Mouse (Mus musculus): Measurements from ENCODE around the gene Skor1.

Gene Skor1

DNA sequence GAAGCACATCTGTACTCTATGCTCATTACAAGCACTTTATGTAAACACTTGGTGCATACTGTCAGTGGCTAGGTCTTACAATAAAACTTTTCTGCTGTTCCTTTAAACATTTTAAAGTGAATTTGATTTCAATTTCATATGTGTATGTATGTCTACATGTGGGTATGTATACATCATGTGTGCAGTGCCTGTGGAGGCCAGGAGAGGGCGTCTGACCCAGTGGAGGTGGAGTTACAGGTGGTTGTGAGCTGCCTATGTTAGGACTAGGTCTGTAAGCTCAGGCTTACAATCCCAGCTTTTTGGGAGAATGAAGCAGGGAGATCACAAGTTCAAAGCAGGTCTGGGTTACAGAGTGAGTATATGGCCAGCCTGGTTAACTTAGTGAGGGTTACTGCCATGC is 20.4 kb upstream of the Skor1 start:
- no peak for TF ChIP-seq GATA4 (IDR thresholded peaks at IDR 0.05; ENCODE audit: insufficient replicate concordance, low read length)

DNA sequence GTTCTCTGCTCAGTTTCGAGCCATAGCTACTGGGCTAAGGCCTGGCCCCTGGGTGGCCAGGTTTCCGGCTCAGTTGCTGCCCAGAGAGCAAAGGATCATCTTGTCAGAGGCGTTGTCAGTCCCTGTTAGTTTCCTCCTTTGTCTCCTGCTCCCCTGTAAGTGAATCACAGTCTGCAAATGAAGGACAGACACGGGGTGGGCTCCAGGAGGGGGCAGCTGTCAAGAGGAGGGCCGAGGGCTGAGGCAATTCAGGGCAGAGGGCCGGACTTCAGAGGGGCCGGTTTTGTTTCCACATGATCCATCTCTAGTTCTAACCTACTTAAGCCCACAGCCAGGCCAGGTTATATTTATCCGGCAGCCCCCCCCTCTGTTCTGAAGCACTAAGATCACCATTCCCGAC is 16.3 kb upstream of the Skor1 start:
- TF ChIP-seq GATA4 (IDR thresholded peaks at IDR 0.05; ENCODE audit: insufficient replicate concordance, low read length): no peak

DNA sequence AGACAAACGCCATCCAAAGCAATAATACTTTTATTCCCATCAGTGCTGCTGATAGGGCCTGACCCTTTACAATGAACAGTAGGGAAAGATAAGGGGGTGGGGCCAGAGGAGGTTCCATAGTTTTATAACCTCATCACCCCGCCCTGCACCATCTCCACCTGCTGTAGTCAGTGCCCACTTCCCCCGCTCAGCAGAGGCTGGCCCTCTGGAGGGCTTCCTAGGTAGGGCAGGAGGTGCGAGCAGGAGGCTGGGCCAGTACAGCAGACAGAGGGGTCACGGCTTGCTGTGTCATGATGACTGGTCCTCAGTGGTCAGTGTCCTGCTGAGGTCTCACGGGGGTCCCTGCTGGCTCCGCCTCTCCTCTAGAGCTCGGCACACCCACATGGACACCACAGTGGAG is 15.0 kb upstream of the Skor1 start:
- no peak for TF ChIP-seq GATA4 (IDR thresholded peaks at IDR 0.05; ENCODE audit: insufficient replicate concordance, low read length)

DNA sequence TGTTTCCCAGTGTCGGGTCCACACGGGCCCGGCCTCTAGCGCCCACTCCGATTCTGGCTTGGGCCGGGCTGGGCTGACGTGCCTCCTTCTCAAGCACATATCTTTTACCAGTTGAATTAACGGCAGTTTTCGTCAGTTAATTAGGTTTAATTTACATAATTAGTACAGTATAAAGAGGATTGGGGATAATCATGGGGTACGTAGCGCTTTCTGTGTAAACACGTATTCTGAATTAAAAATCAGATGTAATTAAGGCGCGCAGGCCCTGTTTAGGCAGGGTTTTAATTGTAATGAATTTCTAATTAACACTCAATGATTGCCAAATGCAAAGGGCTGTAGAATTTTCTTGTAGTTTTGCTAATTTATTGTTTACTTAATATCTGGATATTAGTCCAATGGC is 3.2 kb upstream of the Skor1 start:
- no peak for TF ChIP-seq GATA4 (IDR thresholded peaks at IDR 0.05; ENCODE audit: insufficient replicate concordance, low read length)

DNA sequence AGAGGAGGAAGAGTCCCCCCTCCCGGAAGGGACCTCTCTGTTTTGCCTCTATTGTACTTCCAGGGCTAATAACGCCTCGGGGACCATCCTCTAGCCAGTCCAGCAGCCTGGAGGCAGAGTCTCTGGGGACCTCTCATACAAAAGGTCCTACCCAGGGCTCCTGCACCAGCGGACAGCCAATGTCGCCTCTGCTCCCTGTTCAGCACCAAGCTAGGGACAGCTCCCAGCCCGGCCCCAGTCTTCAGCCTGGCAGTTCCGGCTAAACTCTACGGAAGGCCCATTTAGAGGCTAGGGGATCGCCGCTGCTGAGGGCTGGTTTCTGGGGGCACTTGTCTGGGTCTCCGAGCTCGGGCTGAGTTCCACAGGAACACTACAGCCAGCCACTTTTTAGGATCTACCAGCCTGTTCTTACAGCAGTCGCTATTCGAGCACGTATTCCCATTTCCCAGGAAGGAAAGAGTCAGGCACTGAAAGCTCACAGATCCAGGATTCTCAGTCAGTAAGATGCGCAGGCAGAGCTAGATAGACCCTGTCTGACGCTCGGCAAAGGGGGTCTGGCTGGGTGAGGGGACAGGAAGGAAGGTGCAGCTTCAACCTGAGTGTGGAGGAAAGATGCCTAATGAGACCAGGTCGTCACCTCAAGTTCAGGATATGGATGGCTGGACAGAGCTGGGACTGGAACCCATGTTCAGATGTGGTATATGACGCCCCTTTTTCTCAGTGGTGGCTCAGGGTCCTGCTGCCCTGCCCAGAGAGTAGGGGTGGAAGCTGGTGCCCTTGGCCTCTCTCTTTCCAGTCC is 2.5 kb upstream of the Skor1 start:
- TF ChIP-seq GATA4 (IDR thresholded peaks at IDR 0.05; ENCODE audit: insufficient replicate concordance, low read length): no peak

DNA sequence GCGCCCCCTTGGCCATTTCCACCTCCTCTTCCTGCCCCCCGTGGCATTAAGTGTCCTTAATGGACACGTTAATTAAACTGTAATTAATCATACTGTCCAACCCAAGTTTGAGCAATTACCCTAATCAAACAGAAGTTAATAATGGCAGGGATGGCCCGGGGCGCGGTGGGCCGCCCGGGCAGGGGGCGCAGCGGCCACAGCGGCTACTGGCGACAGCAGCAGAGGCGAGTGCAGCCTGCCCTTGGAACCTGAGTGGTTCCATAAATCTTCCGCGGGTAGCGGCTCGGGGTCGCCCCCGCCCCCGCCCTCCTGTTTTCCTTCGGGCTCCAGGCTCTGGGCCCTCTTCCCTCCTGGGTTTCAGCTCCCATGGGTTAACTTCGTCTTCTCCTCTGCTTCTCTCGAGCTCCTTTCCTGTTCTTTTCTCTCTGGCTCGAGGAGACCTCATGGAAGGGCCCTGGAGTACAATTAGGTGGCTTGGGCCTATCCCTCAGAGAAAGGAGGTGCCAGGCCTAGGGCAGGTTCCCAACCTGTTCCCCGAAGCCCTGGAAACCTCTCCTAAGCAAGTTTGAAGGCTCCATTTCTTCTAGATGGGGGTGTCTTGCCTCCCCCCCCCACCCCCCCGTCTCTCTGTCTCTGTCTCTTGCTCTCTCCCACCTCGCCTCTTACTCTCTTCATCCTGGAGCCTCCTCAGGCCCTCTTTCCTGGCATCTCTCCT is 1.5 kb upstream of the Skor1 start:
- no peak for TF ChIP-seq GATA4 (IDR thresholded peaks at IDR 0.05; ENCODE audit: insufficient replicate concordance, low read length)

DNA sequence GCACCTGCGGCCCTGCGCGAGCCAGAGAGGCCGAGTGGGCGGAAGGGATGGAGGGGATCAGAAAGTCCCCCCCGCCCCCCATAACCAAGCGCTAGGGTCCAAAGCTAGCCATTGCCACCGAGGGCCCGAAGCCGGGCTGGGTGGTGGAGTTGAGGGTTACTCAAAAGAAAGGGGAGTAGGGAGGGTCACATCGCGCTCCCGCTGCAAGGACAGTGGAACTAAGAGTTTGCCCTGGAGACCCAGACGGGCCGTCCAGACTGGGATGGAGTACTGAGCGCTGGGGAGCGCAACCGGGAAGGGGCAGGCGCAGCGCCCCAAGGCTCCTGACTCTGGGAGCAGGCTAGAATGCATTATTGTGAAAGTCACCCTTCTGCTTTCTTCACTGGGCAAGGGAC is 608 bp upstream of the Skor1 start:
- TF ChIP-seq GATA4 (IDR thresholded peaks at IDR 0.05; ENCODE audit: insufficient replicate concordance, low read length): no peak

DNA sequence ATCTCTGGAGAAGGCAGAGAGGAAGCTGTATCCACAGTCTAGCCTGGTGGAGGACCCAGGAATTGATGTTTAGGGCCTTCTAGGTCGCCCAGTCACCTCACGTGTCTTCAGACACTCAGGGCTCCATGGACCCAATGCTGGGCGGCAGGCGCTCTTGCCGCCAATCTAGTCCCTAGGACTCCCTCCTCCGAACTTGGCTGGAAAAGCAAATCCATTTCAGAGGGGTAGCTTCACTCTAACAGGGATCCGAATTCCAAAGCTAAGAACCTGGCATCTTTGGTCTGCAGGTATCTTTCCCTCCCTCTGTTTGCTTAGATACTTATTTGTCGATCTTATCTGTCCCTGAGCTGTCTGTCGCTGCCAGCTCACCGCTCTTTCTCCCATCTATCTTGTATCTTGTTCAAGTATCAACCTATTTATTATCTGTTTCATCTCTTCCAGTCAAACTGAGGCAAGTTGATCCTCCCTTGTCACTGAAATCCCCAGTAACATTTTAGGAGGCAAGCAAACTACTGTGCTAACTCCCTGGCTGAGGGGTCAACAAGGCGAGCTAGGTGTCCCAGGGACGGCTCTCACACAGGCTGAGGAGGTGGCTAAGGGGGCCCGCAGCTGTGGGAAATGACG is 863 bp downstream of the Skor1 start:
- no peak for TF ChIP-seq GATA4 (IDR thresholded peaks at IDR 0.05; ENCODE audit: insufficient replicate concordance, low read length)

DNA sequence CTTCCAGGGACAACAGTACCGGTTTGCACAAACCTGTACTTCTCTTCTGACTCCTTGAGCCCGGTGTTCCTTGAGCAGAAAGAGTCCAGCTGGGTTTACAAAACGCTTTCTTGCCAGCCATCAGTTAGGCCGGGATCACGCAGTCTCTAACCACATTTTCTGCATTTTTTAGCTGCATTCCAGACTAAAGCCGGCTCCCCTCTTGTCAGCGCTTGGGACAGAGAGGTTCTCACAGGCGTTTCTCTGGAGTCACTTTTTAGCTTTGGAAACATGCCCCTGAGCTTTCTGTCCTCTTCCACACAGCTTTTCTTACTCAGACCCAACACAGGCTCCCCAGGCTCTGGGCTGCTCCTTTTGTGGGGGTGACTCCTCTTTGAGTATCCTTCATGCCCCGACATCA is 1.5 kb downstream of the Skor1 start:
- no peak for TF ChIP-seq GATA4 (IDR thresholded peaks at IDR 0.05; ENCODE audit: insufficient replicate concordance, low read length)

DNA sequence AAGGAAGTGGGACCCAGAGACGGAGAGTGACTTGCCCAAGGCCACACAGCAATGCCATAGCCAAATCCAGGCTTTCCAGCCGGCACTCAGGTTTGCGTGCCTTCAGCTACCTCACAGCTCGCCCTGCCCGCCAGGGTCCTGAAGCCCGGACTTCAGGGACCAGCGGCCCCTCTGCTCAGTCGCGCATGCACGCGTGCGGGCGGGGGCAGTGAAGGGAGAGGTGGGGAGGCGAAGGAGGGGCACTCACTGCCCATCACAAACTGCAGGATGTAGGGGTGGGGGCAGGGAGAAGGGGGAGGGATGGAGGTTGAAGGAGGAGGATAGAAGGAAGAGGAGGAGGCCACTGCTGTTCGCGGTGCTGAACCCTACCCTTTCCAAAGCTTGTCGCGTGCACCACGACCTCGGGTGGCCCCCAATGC is 1.9 kb downstream of the Skor1 start:
- TF ChIP-seq GATA4 (IDR thresholded peaks at IDR 0.05; ENCODE audit: insufficient replicate concordance, low read length): no peak

DNA sequence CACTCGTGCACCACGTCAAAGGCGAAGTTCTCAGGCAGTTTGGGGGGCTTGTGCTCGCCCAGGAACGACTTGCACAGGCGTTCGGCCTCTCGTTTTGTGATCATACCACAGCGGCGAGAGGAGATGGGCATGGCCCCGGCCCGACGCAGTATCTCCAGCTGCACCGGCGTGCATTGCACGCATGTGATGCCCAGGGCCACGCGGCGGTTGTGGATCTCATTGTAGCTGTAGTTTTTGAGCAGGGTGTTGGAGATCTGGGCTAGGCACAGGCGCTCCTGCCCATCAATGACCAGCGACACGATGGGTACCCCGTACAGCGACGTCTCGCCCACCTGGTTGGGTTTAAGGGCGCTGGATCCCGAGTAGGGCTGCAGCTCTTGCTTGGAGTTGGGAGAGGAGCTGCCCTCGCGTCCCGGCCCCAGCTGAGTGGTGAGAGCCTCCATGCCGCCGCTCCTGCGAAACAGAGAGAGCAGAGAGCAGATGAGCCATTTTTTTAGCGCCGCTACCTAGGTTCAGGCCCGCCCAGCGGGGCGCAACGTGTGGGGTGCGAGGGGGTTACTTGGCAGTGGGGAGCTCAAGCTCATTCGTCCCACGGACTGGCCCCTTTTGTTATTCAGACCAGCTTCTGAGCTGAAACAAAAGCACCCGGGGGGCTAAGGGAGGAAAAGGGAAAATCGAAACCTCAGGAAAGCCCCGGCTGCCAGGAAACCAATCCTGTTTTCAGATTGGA is 2.5 kb downstream of the Skor1 start:
- TF ChIP-seq GATA4 (IDR thresholded peaks at IDR 0.05; ENCODE audit: insufficient replicate concordance, low read length): no peak

DNA sequence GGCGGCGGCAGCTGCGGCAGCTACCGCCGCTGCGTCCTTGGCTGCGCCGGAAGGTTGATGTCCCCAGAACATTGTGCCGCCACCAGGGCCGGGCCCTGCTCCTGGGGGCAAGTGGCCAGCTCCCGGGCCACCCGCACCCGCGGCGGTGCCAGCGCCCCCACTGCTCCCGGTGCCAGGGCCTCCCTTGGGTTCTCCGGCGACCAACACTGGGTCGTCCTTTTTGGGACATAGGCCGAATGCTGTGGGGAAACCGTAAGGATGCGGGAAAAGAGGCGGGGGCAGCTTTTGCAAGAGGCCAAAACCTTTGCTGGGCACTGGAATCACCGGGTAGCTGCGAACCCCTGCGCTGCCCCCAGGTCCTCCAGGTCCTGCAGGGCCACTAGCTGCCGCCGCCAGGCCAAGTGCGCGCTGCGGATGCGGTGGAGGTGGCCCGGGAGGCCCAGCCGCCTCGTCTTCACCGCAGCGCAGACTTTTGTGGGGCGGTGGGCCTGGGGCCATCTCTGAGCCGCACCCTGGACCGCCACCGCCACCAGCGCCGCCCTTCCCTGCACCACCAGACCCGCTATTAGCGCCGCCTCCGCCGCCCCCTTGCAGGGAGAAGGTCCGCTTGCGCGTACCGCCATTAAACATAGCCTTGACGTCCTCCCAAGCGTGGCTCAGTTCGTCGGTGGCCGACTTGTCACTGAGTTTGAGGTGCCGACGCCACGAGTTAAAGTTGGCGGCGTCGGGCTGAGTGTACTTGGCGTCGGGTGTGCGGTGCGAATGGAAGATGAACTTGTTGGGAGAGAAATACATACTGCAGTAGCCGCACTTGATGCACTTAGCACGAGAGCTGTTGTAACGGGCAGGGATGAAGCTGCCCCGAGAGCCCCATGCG is 3.3 kb downstream of the Skor1 start:
- TF ChIP-seq GATA4 (IDR thresholded peaks at IDR 0.05; ENCODE audit: insufficient replicate concordance, low read length): no peak

DNA sequence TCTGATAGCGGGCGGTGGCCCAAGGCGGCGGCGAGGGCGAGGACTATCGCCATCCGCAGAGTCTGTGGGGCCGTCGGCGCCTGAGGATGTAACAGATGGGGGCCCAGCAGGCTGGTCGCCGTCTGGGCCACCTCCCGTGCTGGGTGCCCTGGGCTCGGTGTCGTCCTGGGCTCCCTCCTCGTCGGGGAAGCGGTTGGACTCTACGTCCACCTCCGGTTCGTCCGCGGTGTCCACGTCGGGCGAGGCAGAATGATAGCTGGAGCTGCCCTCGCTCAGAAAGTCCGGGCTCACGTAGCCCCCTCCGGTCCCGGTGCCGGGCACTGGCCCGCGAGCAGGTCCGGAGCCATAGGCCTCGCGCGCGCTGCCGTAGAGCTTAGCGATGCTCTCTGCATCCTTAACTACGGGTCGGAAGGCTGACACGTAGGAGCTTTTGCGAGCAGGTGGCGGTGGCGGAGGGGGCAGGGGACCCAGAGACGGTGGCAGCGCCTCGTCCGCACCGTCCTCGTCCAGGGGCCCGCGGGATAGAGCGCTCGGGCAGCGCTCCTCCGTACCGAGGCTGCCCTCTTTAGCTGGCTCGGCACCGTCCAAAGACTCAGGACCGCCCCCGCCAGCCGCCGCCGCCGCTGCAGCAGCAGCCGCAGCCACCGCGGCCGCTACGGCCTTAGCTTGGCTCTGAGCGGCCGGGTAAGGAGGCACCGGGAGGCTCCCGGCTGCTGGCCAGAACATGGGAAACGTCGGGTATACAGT is 4.1 kb downstream of the Skor1 start:
- TF ChIP-seq GATA4 (IDR thresholded peaks at IDR 0.05; ENCODE audit: insufficient replicate concordance, low read length): no peak

Measured in liver, adult (tissue).